Mouse (Mus musculus) c-Kit-negative CD71-positive TER-119-positive erythroid progenitor cells, embryonic 14.5 days (primary cell): ENCODE measurements around the gene Slc35e4.

Source experiments
- DNase-seq: peaks from one replicate; pipeline ENCODE4 v3.0.0-alpha.2; 2013; ENCODE audit warnings: low read depth, low spot score

Gene Slc35e4

GRCm38 (mm10) chr11:3864343-3864742, 50.1 kb downstream of the Slc35e4 start:
- DNase-seq, result no peak

- peak; percentile 12 for DNase-seq
Observed at GRCm38 (mm10) chr11:3863454-3864112, 50.9 kb downstream of the Slc35e4 start, which contains the start of gene Osbp2. Osbp2 (minus strand) TSS chr11:3863903.

DNA sequence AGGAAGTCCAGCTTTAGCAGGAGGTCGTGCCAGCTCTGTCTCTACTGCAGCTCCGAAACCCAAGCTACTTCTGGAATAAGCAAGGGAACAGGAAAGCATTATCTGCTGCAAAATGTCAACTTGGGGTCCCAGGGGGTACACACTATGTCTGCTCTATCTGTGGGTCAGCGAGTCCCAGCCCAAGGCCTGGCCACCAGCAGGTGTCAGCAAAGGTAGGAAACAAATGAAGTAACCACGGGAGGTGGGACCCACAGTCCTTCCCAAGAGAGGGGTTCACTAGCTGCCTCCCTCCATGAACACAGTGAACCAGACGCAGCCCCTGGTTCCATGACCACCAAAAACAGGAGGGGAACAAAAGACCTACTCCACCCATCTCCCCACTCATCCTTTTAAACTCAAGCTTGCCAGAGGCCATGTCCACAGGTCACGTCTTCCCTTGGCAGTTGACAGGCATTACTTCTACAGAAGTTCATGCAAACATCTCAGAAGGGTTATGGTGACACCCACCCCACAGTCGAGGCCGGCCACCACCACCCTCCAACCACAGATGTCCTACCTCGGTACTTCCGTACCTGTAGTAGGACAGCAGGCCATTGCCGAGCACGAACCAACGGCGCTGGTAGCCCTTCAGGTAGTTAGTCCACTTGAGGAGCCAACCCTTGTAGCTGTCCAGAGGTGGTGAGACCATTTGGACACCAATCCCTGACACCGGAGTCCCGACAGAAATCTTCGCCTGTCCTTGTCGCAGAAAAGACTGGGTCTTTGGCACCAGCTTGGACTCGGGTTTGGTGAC, 51.6 kb downstream of the Slc35e4 start:
- DNase-seq, result no peak

- no peak for DNase-seq
Observed at GRCm38 (mm10) chr11:3860361-3860760, 54.1 kb downstream of the Slc35e4 start.

DNA sequence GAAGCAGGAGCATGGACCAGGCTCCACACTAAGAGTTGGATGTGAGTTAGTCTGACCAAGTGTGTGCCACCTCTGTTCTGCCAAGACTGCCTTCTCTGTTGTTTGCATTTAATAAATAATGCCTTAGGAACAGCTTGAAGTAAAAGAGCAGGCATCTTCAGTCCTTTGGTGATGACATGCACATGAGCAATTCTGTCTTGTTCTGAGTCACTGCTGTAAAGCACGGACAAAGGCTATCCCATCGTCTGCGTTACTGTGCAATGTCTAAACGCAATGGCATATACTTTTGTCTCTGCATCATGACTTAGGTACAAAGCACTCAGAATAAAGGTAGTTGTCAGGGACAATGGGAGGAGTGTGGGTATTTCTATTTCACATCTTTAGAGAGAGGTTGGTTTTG, 54.7 kb downstream of the Slc35e4 start:
- no peak for DNase-seq

- DNase-seq, result no peak
Observed at GRCm38 (mm10) chr11:3857902-3858301, 56.6 kb downstream of the Slc35e4 start.
